Mouse (Mus musculus) c-Kit-positive CD71-positive TER-119-negative erythroid progenitor cells, embryonic 14.5 days (primary cell): ENCODE measurements around the gene Trpm4.

Source experiments
- DNase-seq: peaks from one replicate; pipeline ENCODE4 v3.0.0-alpha.2; 2013; ENCODE audit warnings: low read depth

Gene Trpm4

DNA sequence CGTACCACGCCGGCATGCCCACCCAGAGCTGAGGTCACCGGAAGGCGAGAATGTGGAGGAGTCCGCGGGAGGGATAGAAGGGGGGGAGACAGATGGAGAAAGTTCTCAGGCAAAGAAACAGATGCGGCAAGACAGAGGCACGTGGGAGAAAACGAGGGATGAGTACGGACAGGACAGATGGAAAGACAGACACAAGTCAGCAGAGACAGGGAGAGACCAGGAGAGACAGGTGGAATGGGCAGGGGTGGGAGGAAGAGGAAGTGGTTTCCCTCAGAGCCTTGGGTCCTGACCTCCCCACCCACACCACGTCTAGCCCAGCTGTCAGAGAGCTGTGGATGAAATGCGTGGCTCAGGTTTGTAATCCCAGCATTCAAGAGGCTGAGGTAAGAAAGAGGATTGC lies 13.3 kb upstream of the Trpm4 start:
- no peak for DNase-seq

DNA sequence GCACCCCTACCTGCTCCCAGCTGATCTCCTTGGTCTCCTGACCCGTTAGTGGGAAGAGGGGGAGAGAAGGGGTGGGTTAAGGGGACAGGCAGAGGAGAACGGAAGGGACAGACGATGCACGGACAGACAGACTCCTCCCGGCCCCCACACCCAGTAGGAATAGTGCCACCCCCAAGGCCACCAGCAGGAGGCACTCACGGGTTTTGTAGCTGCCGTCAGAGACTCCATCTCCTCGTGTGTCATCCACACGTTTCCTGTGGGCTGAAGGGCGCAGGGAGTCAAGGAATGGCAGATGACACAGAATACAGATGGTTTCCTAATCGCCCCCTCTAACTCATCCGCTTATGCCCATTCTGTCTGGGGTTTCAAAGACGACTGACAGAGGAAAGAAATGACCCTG lies 10.0 kb upstream of the Trpm4 start:
- no peak for DNase-seq

- no peak for DNase-seq
These were observed 8.5 kb upstream of the Trpm4 start for GRCm38 (mm10) chr7:45342081-45342480.

GRCm38 (mm10) chr7:45341303-45341702 lies 7.7 kb upstream of the Trpm4 start:
- peak; percentile 93 for DNase-seq

DNA sequence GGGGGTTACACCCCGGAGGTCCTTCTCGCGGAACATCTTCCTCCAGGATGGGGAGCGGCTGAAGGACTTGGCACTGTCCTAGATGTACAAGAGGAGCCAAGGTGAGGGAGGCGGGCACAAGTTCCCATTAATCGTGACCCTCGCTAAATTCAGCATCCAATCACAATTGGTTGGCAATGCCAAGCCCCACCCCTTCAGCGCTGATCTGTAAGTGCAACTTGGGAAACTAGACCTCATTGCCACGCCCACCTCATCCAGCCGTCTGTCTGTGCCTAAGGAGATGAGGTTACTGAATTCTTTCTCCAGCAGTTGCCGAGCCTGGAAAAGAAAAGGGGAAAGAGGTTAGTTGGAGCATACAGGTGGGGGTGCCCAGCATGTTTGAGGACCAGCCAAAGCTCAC lies 7.1 kb upstream of the Trpm4 start:
- peak; percentile 81 for DNase-seq

GRCm38 (mm10) chr7:45340066-45340442 lies 6.5 kb upstream of the Trpm4 start:
- DNase-seq: no peak

GRCm38 (mm10) chr7:45339410-45340065 lies 6.0 kb upstream of the Trpm4 start:
- peak; percentile 56 for DNase-seq

- no peak for DNase-seq
These were observed 4.8 kb upstream of the Trpm4 start for GRCm38 (mm10) chr7:45338161-45338911.

GRCm38 (mm10) chr7:45337469-45337868 lies 3.9 kb upstream of the Trpm4 start:
- no peak for DNase-seq

GRCm38 (mm10) chr7:45336319-45336718 lies 2.7 kb upstream of the Trpm4 start:
- DNase-seq: no peak

GRCm38 (mm10) chr7:45335056-45335455 lies 1.5 kb upstream of the Trpm4 start, which contains the start of gene Hrc:
Hrc (plus strand) TSS chr7:45335290.
- DNase-seq: no peak

DNA sequence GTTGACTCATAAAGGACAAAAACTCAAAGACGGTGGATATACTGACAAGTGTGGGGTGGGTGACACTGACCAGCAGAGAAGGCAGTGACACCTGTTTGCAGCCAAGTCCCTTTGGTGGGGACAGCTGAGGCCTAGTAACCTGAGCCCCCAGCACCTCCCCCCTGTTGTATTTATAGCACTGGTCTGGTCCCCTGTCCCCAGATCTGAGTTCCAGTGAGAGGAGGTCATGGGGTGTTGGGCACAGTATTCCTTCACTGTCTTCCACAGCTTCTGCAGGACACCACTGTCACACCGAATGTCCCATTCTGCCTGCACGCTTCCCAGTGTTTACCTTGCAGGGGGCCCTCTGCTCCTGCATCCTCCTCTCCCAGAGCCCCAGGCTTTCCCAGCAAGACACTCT lies 1.0 kb upstream of the Trpm4 start:
- DNase-seq: no peak

- DNase-seq: no peak
These were observed 725 bp downstream of the Trpm4 start for GRCm38 (mm10) chr7:45332685-45333425.

DNA sequence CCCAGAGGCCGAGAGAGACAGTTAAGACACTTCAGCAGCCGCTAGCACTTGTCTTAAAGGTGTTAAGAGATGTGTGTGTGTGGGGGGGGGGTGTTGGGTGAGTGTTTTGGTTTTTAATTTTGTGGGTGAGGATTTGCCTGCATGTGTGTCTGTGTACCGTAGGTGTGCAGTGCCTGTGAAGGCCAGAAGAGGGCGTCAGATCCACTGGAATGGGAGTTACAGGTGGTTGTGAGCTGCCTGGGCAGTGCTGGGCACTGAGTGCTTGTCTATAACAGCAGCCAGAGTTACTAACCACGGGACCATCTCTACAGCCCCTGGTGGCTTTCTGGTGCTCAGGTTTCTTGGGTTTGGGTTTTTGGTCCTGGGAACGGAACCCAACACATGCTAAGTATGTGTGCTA lies 2.1 kb downstream of the Trpm4 start:
- no peak for DNase-seq

- no peak for DNase-seq
These were observed 4.6 kb downstream of the Trpm4 start for GRCm38 (mm10) chr7:45328841-45329475.

DNA sequence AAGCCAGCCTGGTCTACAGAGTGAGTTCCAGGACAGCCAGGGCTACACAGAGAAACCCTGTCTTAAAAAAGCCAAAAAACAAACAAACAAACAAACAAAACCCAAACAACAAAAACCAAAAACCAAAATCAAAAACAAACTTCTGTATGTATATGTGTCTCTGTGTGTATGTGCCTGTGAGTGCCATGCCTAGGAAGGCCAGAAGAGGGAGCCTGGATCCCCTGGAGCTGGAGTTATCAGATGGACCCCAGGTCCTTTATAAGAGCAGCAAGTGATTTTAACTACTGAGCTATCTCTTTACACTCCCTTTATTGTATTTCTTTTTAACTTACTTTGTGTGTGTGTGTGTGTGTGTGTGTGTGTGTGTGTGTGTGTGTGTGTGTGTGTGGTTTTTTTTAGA lies 7.8 kb downstream of the Trpm4 start:
- no peak for DNase-seq

DNA sequence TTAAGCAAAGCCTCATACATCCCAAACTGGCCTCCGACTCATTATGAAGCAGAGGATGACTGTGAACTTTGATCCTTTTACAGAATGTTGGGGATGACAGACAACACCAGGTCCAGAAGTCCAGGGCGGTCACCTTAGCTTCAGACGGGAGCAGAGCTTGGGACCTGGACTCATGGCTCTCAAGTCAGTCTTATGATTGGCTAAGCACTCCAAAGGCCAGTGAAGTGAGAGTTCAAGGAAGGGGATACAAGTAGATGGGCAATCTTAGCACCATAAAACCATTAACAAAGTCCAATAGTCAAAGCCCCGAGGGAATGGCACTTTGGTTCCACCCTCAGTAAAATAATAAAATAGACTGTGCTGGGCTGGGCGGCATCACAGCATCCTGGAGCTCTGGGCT lies 10.5 kb downstream of the Trpm4 start:
- DNase-seq: no peak

DNA sequence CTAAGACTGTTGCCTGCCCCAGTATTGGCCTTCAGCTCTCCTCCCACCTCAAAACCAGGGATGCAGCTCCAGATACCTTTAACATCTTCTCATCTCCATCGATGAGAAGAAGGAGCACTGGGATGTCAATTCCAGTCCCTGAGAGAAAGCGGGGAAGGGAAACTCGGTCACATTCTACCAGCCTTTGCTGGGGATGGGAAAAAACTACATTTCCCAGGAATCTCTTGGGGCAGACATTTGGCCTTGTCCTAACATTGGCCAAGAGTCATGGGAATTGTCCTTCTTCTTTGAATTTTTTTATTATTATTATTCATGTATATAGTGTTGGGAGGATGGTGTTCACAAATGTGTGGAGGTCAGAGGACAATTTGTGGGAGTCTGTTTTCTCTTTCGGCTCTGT lies 11.3 kb downstream of the Trpm4 start:
- DNase-seq: no peak

DNA sequence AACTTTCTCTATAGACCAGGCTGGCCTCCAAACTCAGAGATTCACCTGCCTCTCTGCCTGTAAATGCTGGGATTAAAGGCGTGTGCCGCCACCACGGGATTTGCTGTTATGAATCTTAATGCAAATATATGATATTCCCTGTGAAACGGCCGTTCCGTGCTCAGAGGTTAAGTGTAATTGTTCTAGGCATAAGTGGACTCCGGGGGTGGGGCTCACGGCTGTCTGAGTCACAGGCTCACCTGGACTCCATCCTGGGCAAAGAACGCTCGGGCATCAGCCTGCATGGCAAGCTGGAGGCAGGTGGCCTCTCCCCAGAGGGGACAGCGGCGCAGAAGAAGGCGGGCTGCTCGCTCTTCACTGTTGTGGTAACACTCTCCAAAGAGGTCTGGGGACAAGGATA lies 17.0 kb downstream of the Trpm4 start:
- DNase-seq: no peak

- no peak for DNase-seq
These were observed 18.3 kb downstream of the Trpm4 start for GRCm38 (mm10) chr7:45315182-45315701.

DNA sequence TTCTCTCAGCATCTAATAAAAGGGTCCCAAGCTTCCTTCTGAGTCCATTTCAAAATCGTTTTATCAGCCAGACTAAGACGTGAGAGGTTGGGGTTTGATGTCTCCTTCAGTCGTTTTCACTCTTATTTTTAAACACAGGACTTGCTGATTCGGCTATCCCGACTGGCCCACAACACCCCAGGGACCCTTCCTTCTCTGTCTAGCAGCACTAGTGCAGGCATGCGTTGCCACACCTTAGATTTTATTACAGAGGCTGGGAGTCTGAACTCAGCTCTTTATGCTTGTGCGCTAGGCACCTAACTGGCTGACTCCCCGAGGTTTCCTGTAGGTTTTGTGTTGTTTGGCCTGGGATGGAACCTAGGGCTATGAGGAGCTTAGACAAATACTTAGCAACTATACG lies 20.1 kb downstream of the Trpm4 start:
- no peak for DNase-seq

DNA sequence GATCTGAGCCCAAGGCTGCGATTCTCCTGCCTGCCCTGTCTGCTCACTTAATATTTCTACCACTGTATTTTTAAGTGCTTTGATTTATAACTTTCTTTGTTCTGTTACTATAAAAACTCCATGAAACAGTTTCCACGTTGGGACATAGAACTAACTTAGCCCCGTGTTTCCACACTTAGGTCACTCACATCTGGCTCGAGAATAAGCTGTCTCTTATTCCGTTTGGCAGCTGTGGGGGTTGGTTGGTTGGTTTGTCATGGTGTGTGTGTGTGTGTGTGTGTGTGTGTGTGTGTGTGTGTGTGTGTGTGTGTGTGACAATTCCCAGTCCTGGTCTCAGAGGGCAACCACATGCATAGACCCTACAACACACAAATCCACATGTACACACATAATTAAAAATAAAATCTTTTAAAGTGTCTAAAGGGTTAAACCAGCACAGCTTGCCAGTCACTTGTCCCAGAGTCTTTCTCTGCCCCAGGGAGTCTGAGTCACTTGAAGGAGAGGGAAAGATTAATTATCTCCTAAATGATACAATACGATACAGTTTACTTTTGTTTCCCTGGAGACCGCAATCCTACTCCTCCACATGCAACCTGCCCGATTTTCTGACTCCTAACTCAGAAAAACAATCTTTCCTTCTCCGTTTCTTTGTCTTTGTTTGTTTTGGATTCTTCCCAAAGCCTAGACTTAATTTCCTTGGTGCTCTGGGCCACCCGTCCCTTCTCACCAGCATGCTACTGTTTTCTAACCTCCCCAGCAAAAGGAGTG lies 20.7 kb downstream of the Trpm4 start:
- no peak for DNase-seq
